Mouse (Mus musculus) lung, adult 2 months (tissue): ENCODE results near the gene Chrna10.

Source experiments
- CTCF ChIP-seq: fragments of 200-500 bp; IDR thresholded peaks from 2 replicates; pipeline ENCODE4 v1.5.1; 2011; ENCODE audit warnings: mild to moderate bottlenecking, low read length, control low read depth; ENCODE audit not compliant: insufficient read depth
- POLR2A ChIP-seq: fragments of 200-500 bp; IDR thresholded peaks from 2 replicates; pipeline ENCODE4 v1.6.1; 2011; ENCODE audit warnings: low read depth, mild to moderate bottlenecking, control low read depth, low read length, borderline replicate concordance; ENCODE audit errors: extremely low read depth

DNA sequence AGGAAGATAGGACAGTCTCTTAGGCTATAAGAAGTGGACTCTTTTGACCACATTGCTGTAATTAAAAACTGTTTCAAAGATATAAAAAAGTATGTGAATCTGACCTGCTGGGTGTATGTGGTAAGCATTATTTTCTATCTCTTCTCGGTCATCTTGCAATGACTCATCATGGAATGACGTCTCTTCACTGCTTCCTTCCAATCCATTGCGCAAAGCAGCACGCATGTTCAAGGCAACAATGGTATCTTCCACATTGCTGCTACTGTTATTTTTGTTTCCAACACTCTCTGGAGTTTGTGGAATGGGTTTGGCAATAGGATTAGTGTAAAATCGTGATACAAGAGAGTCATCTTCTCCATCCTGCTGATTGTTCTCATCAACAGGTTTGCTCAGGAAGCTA lies 37.1 kb upstream of the Chrna10 start:
- TF ChIP-seq CTCF = no peak
- TF ChIP-seq POLR2A = no peak
